Mouse (Mus musculus) lung, postnatal 14 days (tissue): ENCODE results near the gene Spata2l.

Experiments
- DNase-seq: peaks from one replicate; pipeline ENCODE4 v3.0.0; 2021

The Spata2l gene

DNA sequence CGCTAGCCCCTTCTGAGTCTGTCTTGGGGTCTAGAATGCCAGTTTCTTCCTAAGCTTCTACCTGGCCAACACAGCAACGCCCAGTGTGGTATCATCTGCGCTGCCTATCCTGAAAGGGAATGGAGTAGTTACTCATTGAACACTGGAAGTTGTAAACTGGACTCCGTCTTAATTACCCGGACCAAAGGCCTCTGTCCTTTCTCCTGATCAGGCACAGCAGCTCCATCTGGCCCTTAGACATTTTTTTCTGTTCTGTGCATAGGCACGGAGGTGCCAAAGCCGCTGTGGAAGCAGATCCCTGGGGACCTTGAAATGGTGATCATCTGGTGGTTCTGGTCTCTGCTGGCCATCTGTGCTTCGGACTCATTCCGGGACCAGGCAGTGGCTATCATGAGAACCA is 42.3 kb downstream of the Spata2l start:
- no peak for DNase-seq

DNA sequence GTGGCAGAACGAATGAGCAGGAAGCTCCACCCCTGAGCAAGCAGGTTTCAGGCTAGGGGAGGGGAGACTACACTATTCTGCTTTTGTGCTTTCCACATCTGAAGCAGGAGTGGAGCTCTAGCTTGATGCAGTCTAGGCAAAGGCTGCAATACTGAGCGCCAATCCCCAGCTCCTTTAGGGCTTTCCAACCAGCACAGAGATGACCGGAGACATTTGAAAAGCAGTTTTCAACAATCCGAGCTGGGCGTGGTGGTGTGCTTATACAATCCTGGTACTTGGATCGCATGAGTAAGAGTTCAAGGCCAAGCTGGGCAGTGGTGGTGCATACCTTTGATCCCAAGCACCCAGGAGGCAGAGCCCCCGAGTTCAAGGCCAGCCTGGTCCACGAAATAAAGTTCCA is 44.1 kb downstream of the Spata2l start:
- DNase-seq = no peak

DNA sequence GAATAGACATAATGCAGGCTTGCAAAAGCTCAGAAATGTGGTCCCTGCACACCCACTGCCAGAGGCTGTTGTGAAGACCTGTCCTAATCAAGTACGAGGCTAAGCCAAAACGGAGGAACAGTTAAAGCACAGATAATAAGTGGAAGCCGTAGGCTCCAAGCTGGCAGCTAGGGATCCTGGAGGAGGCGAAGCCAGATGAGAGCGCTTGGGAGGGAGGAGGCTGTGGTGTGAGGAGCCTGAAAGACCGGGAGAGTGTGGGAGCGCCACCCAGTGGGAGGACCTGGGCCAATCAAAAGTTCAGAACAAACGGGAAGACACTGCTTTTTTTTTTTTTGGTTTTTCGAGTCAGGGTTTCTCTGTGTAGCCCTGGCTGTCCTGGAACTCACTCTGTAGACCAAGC is 45.4 kb downstream of the Spata2l start:
- DNase-seq = peak; percentile 82

DNA sequence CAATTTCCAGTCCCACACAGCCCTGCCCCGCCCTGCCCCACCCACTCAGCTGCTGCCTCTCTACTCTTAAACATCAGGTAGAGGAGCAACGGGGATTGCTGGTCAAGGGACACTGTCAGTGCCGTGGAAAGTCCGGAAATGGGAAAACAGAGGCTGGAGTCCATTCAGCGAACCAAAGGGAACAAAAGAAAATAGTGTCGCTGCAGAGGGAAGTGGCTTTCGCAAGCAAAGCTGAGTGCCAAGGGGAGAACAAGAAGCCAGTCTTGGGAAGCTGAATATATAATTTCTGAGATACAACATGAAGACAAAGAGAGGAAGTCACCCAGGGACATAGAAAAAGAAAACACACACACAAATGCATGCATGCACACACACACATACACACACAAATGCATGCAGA is 47.2 kb downstream of the Spata2l start:
- no peak for DNase-seq

DNA sequence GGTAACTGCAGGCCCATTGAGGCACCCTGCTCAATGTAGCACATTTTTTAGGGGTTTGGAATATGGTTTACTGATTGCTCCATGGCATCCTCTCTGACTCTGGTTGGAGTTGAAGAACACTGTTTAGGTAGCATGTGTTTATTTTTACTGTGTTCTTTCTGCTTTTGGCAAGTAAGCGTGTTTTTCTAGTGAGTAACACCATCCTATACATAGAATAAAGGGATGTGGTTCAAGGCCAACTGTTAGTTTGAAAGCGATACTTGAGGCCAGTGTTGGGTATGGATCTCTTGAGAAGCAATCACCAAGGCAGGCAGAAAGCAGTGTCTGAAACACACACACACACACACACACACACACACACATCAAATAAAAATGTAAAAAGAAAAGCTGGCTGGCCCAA is 48.0 kb downstream of the Spata2l start:
- DNase-seq = no peak

DNA sequence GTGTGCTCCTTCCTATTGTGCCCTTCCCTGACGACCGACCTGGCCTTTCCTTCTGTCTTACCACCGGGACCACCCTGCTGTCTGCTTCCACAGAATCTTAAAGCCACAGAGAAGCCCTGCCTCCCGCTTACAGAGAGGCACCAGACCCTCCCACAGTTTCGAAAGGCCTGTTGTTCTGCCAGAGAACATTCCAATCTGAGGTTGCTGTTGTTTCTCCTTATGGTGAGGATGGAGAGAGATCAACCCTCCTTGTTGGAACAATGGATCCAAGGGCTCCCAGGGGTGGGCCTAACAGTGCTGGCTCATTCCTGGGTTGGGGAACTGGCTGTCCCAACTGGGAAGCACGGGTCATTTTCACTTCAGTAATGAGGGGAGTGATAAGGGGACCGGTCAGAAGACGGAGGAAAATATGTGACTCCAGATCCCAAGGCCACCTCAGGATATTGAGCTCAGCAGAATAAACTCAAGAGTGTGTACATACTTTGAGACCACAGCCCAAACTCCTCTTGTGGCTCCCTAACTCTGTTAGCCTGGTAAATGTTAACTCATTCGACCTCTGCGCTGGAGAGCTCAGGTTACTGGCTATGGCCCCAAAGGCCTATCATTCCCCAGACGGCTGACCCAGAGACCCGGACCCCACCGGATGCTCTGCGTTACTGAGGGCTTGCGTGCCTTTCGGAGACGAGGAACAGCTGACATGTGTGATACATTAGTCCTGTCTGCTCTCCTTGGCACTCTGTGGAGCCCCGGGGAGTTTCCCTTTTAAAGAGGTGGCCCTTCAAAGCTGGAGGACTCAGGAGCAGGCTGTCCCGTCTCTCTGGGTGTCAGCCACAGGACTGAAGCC is 50.2 kb downstream of the Spata2l start, which contains the start of gene Dpep1:
Dpep1 (plus strand) TSS at position 677 of the 844 bp plus-strand sequence.
- DNase-seq = peak; percentile 57

DNA sequence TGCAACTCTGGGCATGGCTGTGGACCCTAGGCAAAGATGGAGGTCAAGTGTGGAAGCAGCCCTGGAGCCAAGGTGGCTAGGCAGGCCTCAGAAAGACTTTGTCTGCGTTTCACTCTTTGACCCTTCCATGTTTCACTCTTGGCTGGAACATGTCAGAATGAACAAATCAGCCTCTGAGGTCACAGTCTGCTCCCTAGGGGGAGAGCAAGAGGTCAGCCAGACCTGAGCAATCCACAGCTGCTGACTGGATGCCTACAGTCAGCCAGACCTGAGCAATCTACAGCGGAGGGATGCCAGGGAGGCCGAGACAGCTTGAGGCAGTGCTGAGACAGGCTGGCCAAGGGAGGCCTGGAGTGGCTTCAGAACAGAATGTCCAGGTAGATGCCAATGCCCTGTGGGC is 54.6 kb downstream of the Spata2l start:
- peak; percentile 27 for DNase-seq
